Mouse (Mus musculus): ENCODE measurements around the gene Gm8922. TPM values are rescaled to one million over a fixed set of nuclear protein-coding genes. Genes with fewer than 3 reads are reported as not detected.
"Not testable (repeated sequence)": the region's sequence is repeated elsewhere in the genome, so short reads cannot be mapped to it uniquely, and the experiment has no call there.

The Gm8922 gene
- total RNA-seq (2014; rRNA removed) (not detected in 2 replicates), polyA plus RNA-seq (2015; fragmentation: Nextera tagmentation; extraction: Ambion mirVana) (not detected in 2 replicates)

GRCm38 (mm10) chr5:11681659-11682058, at the start of gene Gm8922:
TSS of gene Gm8922 (plus strand) at chr5:11681959.
- not testable (repeated sequence) for ATAC-seq (ENCODE audit: low FRiP score); H3K4me1 ChIP-seq (ENCODE audit: insufficient read depth, low read length); H3K36me3 ChIP-seq (ENCODE audit: insufficient read depth, low read length); H3K9me3 ChIP-seq (ENCODE audit: low read length); H3K27me3 ChIP-seq (ENCODE audit: insufficient read depth, low read length); H3K9ac ChIP-seq (replicated peaks; ENCODE audit: low read length, poor library complexity, severe bottlenecking); H3K27ac ChIP-seq (ENCODE audit: low read depth, low read length); DNase-seq (ENCODE audit: low spot score); H3K4me3 ChIP-seq (ENCODE audit: low read depth, low read length); H3K4me2 ChIP-seq (ENCODE audit: low read depth, low read length, poor library complexity, severe bottlenecking)
- no CpG with 5 or more reads among the region's 2 CpGs for WGBS

Other genes starting within 250 kb of the Gm8922 start
- not detected in 2 replicates for gene Gm8906, start 179.3 kb upstream of the Gm8922 start, total RNA-seq (2014; rRNA removed)
- not detected in 2 replicates for gene Gm8906, start 179.3 kb upstream of the Gm8922 start, polyA plus RNA-seq (2015; fragmentation: Nextera tagmentation; extraction: Ambion mirVana)
- gene Gm6460, start 87.0 kb upstream of the Gm8922 start, total RNA-seq (2014; rRNA removed): not detected in 2 replicates
- gene Gm6460, start 87.0 kb upstream of the Gm8922 start, polyA plus RNA-seq (2015; fragmentation: Nextera tagmentation; extraction: Ambion mirVana): not detected in 2 replicates
- not detected in 2 replicates for gene Gm8926, start 88.6 kb downstream of the Gm8922 start, total RNA-seq (2014; rRNA removed)
- gene Gm8926, start 88.6 kb downstream of the Gm8922 start, polyA plus RNA-seq (2015; fragmentation: Nextera tagmentation; extraction: Ambion mirVana): not detected in 2 replicates
- not detected in 2 replicates for gene Gm6465, start 163.6 kb downstream of the Gm8922 start, total RNA-seq (2014; rRNA removed)
- not detected in 2 replicates for gene Gm6465, start 163.6 kb downstream of the Gm8922 start, polyA plus RNA-seq (2015; fragmentation: Nextera tagmentation; extraction: Ambion mirVana)
- not detected in 2 replicates for gene 4933402N22Rik, start 236.1 kb downstream of the Gm8922 start, total RNA-seq (2014; rRNA removed)
- gene 4933402N22Rik, start 236.1 kb downstream of the Gm8922 start, polyA plus RNA-seq (2015; fragmentation: Nextera tagmentation; extraction: Ambion mirVana): not detected in 2 replicates